In the genomic region with DNA sequence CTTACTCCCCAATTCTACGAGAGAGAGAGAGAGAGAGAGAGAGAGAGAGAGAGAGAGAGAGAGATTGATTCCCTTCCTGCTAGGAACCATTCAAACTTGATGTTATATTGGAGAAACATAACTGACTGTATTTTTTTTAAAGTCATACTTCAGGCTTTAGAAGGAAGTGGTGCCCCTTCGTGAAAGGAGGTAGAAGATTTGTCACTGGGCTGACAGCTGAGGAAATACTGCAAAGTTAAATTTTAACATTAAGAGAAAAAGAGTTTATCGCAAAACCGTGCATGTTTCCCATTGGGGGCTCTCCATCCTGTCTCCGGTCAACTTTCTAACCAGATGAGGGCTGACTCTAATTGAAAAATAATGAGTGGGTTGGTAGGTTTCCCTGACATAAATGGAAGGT, we compare ENCODE assay signal across 18 mouse cellular contexts.
"Had no signal": no experiment of that assay in that cellular context is flagged by ENCODE, and none has a peak within 500 bp of the region (broad histone marks: within the 10 kb centered on the region; RNA-seq: fewer than 3 reads in every experiment).

No protein-coding gene starts in this region.

- DNase-seq: lung, adult 18-20 months; lung, embryonic 14.5 days; lung, postnatal 10 days; lung, postnatal 4 days; retina, postnatal 1 day; right cerebral cortex, adult 18-20 months; right cerebral cortex, postnatal 25 days; right cerebral cortex, postnatal 4 days; spleen, adult 18-20 months; thymus, adult 2 months; thymus, postnatal 25 days; thymus, postnatal 4 days had no signal

- ATAC-seq: liver, embryonic 12.5 days; midbrain, embryonic 13.5 days; midbrain, embryonic 15.5 days had no signal

- H3K36me3 ChIP-seq: liver, embryonic 12.5 days; midbrain, embryonic 13.5 days; midbrain, embryonic 15.5 days; neural tube, embryonic 12.5 days had no signal

- H3K4me1 ChIP-seq: liver, embryonic 12.5 days; midbrain, embryonic 13.5 days; midbrain, embryonic 15.5 days had no signal

- H3K9ac ChIP-seq: liver, embryonic 12.5 days; liver, embryonic 14.5 days; lung, embryonic 14.5 days; midbrain, embryonic 13.5 days; midbrain, embryonic 15.5 days; neural tube, embryonic 12.5 days had no signal

- H3K9me3 ChIP-seq: liver, embryonic 12.5 days; midbrain, embryonic 13.5 days; midbrain, embryonic 15.5 days; neural tube, embryonic 12.5 days had no signal

- H3K4me3 ChIP-seq: liver, embryonic 12.5 days; midbrain, embryonic 13.5 days; midbrain, embryonic 15.5 days; neural tube, embryonic 12.5 days had no signal

- H3K4me2 ChIP-seq: liver, embryonic 12.5 days; lung, embryonic 14.5 days; midbrain, embryonic 11.5 days; midbrain, embryonic 13.5 days; midbrain, embryonic 15.5 days; neural tube, embryonic 12.5 days had no signal

- H3K27ac ChIP-seq: liver, embryonic 12.5 days; liver, embryonic 14.5 days; midbrain, embryonic 13.5 days; midbrain, embryonic 15.5 days; neural tube, embryonic 12.5 days had no signal

- H3K27me3 ChIP-seq: liver, embryonic 12.5 days; midbrain, embryonic 13.5 days; midbrain, embryonic 15.5 days; neural tube, embryonic 12.5 days had no signal
